Mouse (Mus musculus): ENCODE results near the gene Gpbp1. TPM values are rescaled to one million over a fixed set of nuclear protein-coding genes. Genes with fewer than 3 reads are reported as not detected.

The Gpbp1 gene
- total RNA-seq (2021): 10 to 100 TPM; 44.0 to 48.8 TPM

DNA sequence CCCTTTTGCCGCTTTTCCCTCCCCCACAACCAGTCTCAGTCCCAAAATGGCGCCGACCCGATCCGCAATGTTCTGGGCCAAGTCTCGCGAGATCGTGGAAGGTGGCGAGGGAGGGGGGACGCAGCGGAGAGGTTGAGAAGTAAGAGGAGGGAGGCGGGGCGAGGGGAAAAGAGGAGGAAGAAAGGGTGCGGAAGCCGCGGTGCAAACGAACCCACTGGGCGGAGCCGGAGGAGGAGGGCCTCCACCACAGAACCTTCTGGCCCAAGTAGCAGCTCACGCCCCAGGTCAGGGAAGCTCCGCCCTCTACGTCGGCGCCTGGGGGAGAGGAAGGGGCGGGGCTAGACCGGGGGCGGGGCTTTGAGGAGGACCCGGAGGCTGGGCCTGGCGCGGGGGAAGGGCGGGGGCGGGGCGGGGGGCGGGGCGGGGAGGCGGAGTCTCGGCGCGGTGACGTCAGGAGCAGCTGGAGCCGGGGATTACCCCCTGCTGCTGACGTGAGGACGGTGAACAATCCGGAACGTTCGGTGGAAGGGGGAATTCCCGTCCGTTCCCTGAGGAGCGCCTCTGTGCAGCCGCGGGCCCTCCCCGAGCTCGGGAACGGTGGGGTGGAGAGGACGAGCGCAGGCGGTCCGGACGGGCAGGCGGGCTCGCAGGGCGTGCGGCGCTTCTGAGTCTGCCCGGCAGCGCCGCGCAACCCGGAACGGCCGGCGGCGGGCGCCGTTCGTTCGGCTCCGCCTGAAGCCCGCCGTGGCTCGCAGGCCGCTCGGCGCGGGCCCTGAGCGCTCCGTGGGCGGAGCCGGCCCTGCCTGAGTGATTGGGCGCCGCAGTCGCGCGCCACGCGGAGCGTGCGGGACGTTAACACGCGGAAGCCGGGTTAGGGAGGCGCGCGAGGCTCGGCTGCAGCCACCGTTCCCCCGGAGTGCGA lies at the start of gene Gpbp1:
Gene Gpbp1 (minus strand): TSS at position 310 of the 922 bp plus-strand sequence.
- intact Hi-C loops (cut with DNase I): loop anchor here (2.0 to 5.0 kb wide), 2 partner anchors 195 to 232 kb away; no protein-coding TSS in a partner anchor
- DNase-seq: peak; percentile 99

DNA sequence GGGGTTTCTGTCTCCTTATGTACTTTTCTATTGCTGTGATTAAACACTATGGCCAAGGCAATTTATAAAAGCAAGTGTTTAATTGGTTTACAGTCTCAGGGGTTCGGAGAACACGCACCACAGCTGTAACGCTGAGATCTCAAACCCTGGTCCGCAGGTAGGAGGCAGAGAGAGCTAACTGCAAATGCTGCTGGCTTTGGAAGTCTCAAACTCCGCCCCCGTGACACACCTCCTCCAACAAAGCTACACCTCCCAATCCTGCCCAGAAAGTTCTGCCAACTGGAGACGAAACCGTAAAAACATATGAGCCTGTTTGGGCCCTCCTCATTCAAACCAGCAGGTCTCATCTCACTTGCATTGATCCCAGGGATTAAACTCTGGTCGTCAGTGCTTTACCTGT lies 47.8 kb upstream of the Gpbp1 start:
- intact Hi-C loops (cut with DNase I): no loop called here
- no peak for DNase-seq

DNA sequence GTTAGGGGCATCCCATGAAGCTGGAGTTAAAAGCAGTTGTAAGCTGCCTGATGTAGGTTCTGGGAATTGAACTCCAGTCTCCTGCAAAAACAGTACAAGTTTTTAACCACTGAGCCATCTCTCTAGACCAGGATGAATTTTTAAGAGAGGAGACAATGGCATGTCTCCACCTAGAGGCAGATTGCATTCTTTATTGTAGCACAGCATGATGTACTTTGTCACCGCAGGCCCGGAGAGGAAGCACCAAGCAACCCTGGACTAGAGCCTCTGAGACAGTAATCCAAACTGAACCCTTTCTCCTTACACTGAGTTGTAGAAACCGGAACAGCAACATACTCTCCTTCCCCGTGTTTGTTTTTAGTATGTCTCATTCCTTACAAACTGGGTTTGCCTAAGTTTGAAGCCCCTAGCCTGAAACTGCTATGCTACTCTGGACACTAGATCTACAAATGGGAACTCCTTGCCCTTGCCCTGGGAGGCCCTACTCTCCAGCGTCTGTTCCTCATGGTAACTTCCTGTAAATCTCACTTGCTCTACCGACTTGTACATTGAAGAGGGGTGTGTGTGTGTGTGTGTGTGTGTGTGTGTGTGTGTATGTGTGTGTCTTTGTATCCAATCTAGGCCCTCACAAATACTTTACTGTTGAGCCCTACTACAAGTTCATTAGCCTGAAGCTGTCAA lies 46.4 kb upstream of the Gpbp1 start:
- intact Hi-C loops (cut with DNase I): no loop called here

DNA sequence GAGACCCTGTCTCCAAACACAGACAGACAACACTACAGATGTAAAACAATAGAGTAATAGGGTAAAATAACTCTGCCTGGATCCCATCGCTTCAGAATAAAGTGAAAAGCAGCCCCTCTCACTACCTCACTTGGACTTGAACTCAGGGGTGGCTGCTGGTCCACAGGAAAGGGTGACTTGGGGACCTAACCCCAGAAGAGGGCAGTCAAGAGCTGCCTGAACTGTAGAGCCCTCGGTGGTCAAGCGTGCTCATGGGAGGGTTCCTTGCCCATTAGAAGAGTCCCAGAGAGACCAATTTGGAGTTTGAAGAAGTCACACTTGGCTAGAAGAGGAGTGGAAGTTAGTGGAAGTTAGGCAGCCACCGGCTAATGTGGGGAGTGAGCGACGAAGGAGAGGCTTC lies 44.2 kb upstream of the Gpbp1 start:
- intact Hi-C loops (cut with DNase I): no loop called here
- DNase-seq: no peak

More for the DNA sequence above, 46.4 kb upstream of the Gpbp1 start:
- DNase-seq: no peak

DNA sequence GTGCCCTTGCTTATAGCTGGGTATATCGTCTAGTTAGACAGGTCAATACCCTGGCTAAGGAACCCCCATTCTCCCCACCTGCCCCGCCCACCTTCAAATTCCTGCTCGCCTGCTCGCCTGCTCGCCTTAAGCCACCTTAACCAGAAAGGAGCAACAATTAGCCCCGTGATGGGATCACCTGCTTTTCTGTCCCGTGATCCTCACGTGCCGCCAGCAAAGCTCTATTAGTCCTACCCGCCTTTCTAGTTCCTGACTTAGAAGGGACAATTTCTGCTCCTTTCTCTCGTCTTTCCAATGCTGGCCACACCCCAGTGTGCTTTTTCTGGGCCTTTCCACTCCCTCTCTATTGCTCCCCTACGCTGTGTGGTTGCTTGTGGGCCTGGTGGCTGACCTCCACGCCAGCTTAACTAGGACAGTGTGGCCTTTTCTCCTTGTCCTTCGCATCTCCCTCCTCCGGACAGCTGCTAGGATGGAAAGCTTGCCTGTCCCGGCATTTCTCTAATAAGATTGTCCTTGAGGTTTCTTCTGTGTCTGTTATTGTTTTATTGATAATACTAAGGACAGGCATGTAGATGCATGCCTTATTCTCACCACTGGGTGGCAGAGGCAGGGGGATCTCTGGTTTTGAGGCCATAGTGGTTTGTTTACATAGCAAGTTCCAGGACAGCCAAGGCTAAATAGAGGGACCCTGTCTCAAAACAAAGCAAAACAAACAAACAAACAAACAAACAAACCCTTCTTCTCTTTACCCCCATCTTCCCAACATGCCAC lies 42.5 kb upstream of the Gpbp1 start:
- no peak for DNase-seq
- intact Hi-C loops (cut with DNase I): no loop called here

DNA sequence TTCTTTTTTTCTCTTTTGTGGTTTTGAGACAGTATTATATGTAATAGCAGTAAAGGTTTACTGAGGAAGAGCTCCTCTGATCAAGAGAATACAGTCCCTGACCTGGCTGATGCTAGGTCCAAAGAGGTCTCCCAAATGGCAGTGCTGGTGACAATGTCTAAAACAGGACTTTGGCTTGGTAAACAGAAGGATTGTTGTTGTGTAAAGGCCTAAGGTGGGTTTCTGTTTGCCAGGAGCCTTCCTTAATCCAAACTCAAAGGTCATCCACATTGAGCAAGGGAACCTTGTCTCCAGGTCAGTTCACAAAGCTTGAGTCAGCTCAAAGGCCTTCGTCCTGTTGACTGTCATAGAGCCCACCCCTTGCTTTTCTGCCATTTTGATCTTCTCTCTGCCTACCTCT lies 41.8 kb upstream of the Gpbp1 start:
- intact Hi-C loops (cut with DNase I): no loop called here
- no peak for DNase-seq

DNA sequence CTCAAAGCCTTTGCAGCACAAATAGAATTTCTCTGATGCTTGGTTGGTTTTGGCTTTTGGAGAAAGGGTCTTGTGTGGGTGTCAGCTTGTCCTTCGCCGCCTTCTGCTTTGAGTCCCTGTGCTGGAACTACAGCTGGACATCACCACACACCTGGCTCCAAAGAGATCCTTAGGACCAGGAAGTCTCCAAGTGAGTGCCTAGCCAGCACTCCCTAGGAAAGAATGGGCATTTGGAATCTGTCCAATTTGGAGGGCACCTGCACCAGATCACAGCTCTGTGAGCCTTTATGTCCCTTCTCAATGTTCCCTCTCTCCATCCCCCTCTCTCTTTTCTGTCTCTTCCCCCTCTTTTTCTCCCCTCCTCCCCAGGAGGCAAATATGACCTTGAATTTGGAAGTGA lies 34.4 kb upstream of the Gpbp1 start:
- no peak for DNase-seq
- intact Hi-C loops (cut with DNase I): no loop called here

DNA sequence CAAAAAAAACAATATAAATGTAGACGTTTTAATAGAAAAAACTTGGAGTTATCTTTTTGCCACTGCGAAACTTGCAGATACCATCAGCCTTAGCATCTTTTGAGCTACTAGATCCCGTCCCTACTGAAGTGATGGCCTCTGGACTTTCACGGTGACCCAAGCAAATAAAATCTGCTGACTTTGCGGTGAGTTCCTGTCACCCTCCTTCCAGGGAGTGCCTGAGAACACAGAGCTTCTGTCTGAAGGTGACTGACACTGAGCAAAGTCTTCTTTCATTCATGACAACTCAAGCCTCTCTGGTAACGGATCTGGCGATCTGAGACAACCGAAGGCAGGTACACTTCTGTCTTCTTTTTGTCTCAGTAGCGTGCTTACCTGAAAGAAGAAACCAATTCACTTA lies 32.4 kb upstream of the Gpbp1 start:
- intact Hi-C loops (cut with DNase I): no loop called here
- DNase-seq: no peak

DNA sequence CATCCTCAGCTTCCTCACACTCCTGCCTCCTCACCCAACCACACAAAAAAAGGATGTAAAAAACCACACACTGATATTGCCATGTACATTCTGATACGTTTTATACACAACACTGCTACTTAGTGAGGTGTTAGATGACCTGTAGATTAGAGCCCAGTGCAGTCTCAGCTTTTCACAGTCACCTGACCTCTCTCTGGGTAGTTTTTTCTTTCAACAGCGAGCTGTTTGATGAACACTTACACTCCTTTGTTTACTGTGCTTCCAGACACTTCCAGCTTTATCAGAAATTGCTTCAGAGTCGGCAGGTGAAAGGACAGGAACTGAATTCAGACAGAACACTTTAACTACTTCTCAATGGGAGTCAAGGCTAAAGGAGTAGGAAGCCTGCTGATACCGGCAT lies 30.5 kb upstream of the Gpbp1 start:
- DNase-seq: no peak
- intact Hi-C loops (cut with DNase I): no loop called here

DNA sequence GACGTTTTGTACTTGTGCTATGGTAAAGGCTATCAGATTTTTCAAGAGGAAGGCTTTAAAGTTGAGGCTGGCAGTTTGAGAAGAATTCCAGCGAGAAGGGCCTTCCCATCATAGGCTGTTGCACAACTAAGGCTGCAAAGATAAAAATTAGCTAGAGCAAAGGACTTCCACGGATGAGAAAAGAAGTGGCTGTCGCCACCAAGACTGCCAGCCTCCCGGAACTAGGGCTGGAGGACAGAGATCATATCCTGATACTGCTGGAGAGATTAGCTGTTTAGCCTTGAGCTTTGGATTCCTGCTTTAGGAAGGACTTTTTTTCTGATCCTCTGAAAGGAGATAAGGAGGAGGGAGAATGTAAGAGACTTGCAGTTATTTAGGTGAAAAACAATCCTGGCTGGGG lies 28.4 kb upstream of the Gpbp1 start:
- intact Hi-C loops (cut with DNase I): no loop called here
- DNase-seq: no peak

DNA sequence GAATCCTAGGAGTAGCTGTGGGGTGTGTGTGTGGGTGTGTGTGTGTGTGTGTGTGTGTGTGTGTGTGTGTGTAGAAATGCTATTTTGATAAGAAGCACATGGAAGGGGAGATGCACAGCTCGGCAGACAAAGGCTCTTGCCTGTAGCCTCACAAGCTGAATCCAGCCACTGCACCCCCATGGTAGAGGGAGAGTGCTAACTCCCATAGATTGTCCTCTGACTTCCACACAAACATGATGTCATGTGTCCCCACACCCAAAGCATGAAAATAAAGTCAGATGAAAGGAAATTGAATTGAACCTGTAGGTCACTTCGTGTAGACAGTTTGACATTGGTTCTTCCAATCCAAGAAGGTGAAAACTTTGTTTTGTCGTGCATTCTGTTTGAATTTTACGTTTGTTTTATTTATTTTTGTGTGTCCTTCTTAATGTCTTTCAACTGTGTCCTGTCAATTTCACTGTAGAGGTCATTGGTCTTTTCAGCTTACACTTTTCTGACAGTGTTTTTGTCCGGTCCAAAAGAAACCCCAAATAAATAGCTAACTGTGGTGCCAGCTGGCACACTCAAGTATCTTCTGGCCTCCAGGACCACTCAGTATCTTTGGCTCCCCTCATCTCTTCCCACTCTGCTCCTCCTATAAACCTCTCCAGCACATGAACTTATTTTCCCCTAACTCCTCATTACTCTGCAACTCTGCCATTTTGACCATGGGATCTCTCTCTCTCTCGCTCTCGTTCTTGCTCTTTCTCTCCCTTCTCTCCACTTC lies 26.7 kb upstream of the Gpbp1 start:
- intact Hi-C loops (cut with DNase I): no loop called here
- DNase-seq: no peak

DNA sequence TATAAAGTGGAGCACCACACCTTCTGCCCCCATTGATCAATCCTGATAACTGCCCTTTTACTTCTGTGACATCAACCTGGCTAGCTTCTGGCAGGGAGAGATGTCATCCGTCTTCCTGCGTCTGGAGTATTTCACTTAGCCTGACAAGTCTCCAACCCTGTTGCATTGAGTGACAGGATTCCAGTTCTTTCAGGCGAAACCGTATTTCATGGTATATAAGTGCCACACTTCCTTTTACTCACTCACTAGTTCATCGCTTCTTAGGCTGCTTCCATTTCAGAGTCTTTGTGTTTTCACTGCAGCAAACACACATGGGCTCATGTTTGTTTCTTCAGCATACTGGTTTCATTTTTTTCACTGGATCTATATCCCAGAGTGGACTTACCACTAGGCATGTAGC lies 19.5 kb upstream of the Gpbp1 start:
- intact Hi-C loops (cut with DNase I): no loop called here

DNA sequence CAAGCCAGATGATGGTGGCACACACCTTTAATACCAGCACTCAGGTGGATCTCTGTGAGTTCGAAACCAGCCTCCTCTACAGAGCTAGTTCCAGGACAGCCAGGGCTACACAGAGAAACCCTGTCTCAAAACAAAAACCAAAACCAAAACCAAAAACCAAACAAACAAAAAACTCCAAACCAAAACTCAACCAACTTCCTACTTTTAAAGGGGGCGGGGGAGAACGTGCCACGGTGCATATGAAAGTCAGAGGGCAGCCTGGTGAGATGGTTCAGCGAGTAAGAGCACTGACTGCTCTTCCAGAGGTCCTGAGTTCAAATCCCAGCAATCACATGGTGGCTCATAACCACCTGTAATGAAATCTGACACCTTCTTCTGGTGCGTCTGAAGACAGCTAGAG lies 18.7 kb upstream of the Gpbp1 start:
- DNase-seq: no peak
- intact Hi-C loops (cut with DNase I): no loop called here

More for the DNA sequence above, 19.5 kb upstream of the Gpbp1 start:
- DNase-seq: no peak

DNA sequence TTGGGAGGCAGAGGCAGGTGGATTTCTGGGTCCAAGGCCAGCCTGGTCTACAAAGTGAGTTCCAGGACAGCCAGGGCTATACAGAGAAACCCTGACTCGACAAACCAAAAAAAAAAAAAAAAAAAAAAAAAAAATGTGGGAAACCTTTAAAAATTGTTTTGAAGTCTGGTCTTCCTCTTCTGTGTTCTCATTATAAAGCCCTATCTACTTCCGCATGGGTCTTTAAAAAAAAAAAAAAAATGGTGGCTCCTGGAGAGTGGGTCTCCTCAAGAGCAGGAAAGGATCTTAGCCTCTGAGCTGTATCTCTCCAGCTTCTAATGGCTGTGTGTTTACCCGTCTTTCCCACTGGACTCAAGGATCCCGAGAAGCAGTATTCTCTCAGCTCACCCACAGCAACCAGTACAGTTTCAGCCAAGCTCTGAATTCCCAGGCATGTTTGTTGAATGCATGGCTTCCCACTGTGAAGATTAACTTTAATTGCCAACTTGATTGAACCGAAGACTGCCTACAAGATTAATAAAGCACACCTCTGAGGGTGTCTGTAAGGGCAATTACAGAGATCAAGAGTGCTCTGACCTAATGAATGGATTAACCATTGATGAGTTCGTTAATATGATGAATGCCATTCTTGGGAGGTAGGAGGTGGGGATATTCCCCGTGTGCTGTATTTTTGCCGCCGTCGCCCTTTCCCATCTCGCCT lies 4.6 kb upstream of the Gpbp1 start:
- DNase-seq: no peak
- intact Hi-C loops (cut with DNase I): loop anchor here (5.0 kb wide), 1 partner anchor 228 kb away; no protein-coding TSS in a partner anchor

DNA sequence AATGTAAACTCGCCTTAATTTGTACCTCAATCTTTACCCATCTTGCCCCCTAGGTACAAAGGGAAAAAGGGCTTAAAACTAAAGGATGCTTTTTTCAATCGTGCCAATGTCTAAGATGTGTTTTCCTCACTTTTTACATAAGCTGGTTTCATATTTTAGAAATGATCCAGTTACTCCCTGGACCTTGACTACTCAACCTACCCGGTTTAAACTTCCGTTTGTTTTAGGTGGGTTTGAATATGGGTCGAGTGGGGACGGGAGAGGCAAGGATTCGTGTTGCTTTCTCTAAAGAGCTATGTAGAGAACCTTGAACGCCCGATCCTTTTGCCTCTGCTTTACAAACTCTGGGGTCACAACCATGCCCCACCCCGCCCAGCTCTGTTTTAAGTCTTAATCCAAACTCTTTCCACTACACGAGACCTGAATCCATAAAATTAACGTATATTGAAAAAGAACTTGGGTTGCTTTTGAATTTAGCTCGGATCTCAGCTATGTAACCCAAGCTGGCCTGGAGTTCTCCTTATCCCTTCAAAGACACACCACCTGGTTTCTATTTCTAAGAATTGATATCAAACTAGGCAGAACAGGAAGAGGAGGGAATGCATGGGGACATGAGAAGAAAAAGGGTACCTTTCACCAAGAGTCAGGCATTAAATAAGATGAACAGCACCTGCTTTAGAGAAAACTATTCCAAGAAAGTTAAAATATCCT lies 1.3 kb upstream of the Gpbp1 start:
- DNase-seq: no peak
- intact Hi-C loops (cut with DNase I): loop anchor here (2.0 to 5.0 kb wide), 2 partner anchors 194 to 231 kb away; no protein-coding TSS in a partner anchor

DNA sequence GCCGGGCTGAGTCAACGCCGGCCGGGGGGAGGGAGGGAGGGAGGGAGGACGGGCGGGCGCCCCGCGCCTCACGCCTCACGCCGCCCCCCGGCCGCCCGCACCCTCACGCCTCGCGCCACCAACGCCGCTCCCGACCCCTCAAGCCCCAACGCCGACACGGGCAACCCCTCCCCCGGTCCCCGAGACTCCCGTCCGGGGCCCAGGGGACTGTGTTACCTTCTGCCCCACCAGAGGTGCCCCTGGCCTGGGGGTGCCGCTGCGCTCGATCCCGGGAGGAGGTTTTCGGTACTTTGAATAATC lies 459 bp downstream of the Gpbp1 start:
- intact Hi-C loops (cut with DNase I): no loop called here
- no peak for DNase-seq

DNA sequence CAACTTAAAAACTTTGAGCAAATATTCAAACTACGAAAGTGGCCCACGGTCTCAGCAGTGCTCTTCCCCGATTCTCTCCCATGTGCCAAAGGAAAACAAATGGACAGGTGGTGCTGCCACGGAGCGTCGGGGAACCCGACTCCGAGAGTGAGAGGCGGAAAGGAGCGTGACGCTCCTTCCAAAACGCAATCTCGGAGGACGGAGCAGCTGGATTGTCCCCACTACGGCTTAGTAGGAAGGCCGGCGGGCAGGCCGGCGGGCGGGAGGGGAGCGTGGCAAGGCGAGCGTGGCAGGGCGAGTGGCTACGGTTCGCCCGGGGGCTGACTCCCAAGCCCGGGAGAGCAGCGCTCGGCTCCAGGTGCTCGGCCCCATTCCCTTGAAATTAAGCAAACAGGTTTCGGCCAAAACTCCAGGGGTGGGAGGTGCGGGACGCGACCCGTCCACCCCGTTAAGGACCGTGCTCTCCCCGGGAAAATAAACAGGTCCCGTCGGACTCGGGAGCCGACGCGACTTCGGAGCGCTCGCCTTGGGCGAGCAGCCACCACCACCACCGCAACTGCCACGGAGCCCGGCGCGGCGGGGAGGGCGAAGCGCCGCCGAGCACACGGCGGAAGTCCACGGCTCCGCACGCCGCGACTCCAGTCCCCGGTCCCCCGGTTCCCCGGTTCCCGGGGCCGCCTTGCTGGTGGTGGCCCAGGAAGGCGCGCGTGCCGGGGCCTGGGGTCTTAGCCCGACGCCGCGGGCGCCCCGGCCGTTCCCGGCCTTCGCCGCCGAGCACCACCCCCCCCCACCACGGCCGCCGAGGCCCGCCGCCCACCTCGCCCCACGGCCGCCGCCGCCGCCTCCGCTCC lies 1.0 kb downstream of the Gpbp1 start:
- intact Hi-C loops (cut with DNase I): no loop called here

DNA sequence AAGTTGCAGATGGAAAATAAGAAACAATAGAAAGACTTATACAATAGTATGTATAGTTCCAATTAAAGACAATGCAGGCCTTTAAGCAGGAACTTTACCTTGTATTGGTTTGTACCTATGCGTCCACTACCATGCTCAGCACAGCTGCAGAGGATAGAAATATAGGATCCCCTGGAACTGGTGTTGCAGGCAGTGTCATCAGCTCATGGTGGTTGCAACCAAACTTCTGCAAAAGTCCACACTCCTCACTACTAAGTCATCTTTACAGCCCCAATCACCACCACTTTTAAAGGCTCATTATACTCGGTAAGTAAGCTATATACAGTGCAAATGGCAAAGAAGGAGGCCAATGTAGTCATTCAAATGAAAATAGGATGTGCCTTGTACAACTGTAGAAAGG lies 12.2 kb downstream of the Gpbp1 start:
- intact Hi-C loops (cut with DNase I): no loop called here
- DNase-seq: no peak

More for the DNA sequence above, 1.0 kb downstream of the Gpbp1 start:
- DNase-seq: peak; percentile 47 to 54

Measured in heart, postnatal 36 days (tissue).